Comparison of ENCODE assay signal across 15 mouse cellular contexts in genomic region chr1:175307604-175308003, GRCm38 (mm10).
DNase-seq lines count a peak whose midpoint lies in the region; ATAC-seq lines count a peak whose summit lies in the region.
"Had no signal": no experiment of that assay in that cellular context is flagged by ENCODE, and none has a peak within 500 bp of the region (broad histone marks: within the 10 kb centered on the region; RNA-seq: fewer than 3 reads in every experiment).

No protein-coding gene starts in this region.

- 48% methylated on average over 3 of the region's 3 CpGs for WGBS in kidney, embryonic 15.5 days

- intact Hi-C loops in left cerebral cortex, postnatal 36 days (cut with DNase I), result no loop called here

- H3K27ac ChIP-seq in kidney, embryonic 15.5 days, result no peak overlapping the region
- H3K27ac ChIP-seq: midbrain, embryonic 10.5 days; stomach, postnatal 0 days had no signal

- H3K9me3 ChIP-seq in kidney, embryonic 15.5 days (replicated peaks), result no peaks in the 10 kb centered on the region
- H3K9me3 ChIP-seq: midbrain, embryonic 10.5 days had no signal

- H3K4me1 ChIP-seq in kidney, embryonic 15.5 days, result no peaks in the 10 kb centered on the region
- H3K4me1 ChIP-seq: midbrain, embryonic 10.5 days had no signal

- H3K4me3 ChIP-seq in kidney, embryonic 15.5 days (replicated peaks), result no peak overlapping the region
- H3K4me3 ChIP-seq: midbrain, embryonic 10.5 days had no signal

- ATAC-seq in kidney, embryonic 15.5 days (replicated peaks; ENCODE audit: low FRiP score), result peak; percentile 87
- ATAC-seq in inflammation-experienced regulatory T-cells, adult 6 months, result no peak

- H3K27me3 ChIP-seq in kidney, embryonic 15.5 days, result no peaks in the 10 kb centered on the region
- H3K27me3 ChIP-seq: CH12.LX had no signal

- no peak overlapping the region for H3K9ac ChIP-seq in kidney, embryonic 15.5 days

- DNase-seq in kidney, postnatal 4 days, result no peak
- peak; percentile 52 for DNase-seq in right cerebral cortex, adult 18-20 months
- DNase-seq in right cerebral cortex, postnatal 4 days, result no peak
- DNase-seq in left cerebral cortex, postnatal 36 days (ENCODE audit: low spot score in 2 of 2), result peak; percentile 28 to 43
- DNase-seq in urinary bladder, postnatal 25 days (ENCODE audit: low spot score), result no peak
- DNase-seq: cerebellum, postnatal 10 days; gastrocnemius, postnatal 36 days; liver; spleen, adult 18-20 months; thymus, postnatal 4 days had no signal

- no peak overlapping the region for H3K4me2 ChIP-seq in kidney, embryonic 15.5 days

- H3K36me3 ChIP-seq in kidney, embryonic 15.5 days, result no peaks in the 10 kb centered on the region
- H3K36me3 ChIP-seq: midbrain, embryonic 10.5 days had no signal

Comparison
In these comparisons a context has a peak if more than half of its experiments do, and no peak if none do; other contexts are left out.
1. DNase-seq: peak in right cerebral cortex, adult 18-20 months (single experiment) and left cerebral cortex, postnatal 36 days (2 of 2); none in kidney, postnatal 4 days (0 of 2), right cerebral cortex, postnatal 4 days (single experiment) and urinary bladder, postnatal 25 days (single experiment).